ENCODE assay signal across 22 mouse cellular contexts in the genomic region with DNA sequence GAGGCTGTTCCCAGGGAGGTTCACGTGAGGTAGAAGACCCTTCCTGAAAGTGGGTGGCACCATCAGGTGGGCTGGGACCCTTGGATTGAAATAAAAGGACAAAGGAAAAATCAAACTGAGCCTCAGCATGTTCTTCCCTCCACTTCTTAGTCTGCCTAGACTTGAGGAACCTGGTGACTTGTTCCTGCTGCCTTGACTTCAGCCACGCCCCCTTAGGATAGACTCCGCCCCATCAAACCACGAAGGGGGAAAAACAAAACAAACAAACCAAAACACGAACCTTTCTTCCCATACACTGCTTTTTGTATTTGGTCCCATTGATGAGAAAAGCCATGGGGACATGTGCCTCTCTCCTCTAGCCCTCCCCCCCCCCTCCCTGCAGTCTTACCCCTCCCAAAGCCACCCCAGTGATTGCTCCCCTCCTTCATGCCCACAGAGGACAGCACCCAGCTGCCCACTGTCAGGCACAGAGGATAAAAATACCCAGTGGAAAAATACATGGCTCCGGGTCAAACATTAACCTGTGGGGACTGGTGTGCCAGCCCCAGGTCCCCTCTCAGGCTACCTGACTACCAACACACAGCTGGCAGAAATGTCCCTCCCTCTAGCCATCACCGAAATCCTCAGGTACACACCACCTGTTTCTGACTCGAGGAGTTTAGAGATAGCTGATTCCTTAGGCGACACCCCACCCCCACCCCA.
A peak's percentile ranks its signal among the peaks of the same experiment; 100 is the strongest.
DNase-seq lines count a peak whose midpoint lies in the region; ATAC-seq and TF ChIP-seq lines count a peak whose summit lies in the region.
"Had no signal": no experiment of that assay in that cellular context is flagged by ENCODE, and none has a peak within 500 bp of the region (broad histone marks: within the 10 kb centered on the region; RNA-seq: fewer than 3 reads in every experiment).

No protein-coding gene starts in this region.

- no peaks in the 10 kb centered on the region for H3K36me3 ChIP-seq in liver, embryonic 15.5 days (replicated peaks)
- no peaks in the 10 kb centered on the region for H3K36me3 ChIP-seq in kidney, adult 2 months (ENCODE audit: control insufficient read depth, insufficient read depth, low read length)
- H3K36me3 ChIP-seq: heart, embryonic 15.5 days; hindbrain, embryonic 10.5 days; limb, embryonic 15.5 days; midbrain, embryonic 12.5 days had no signal

- no peaks in the 10 kb centered on the region for H3K9me3 ChIP-seq in liver, embryonic 15.5 days (replicated peaks)
- H3K9me3 ChIP-seq: forebrain, embryonic 13.5 days; heart, embryonic 15.5 days; hindbrain, embryonic 10.5 days; limb, embryonic 15.5 days; midbrain, embryonic 12.5 days had no signal

- TF ChIP-seq POLR2A in kidney, adult 2 months (IDR thresholded peaks at IDR 0.05; ENCODE audit: low read depth, low read length) = no peak
- TF ChIP-seq POLR2A in lung, adult 2 months (IDR thresholded peaks at IDR 0.05; ENCODE audit: borderline replicate concordance, extremely low read depth, low read depth, low read length) = no peak

- no peak overlapping the region for H3K4me3 ChIP-seq in liver, embryonic 15.5 days (replicated peaks)
- no peak overlapping the region for H3K4me3 ChIP-seq in kidney, adult 2 months (ENCODE audit: insufficient read depth, low read depth, low read length)
- no peak overlapping the region for H3K4me3 ChIP-seq in lung, adult 2 months (replicated peaks; ENCODE audit: extremely low read depth, low read depth, low read length)
- H3K4me3 ChIP-seq: erythroblast, embryonic 14.5 days; forebrain, embryonic 13.5 days; heart, embryonic 15.5 days; hindbrain, embryonic 10.5 days; layer of hippocampus, adult 2 months; limb, embryonic 15.5 days; midbrain, embryonic 12.5 days had no signal

- H3K27ac ChIP-seq in liver, embryonic 15.5 days (replicated peaks) = no peak overlapping the region
- H3K27ac ChIP-seq in kidney, adult 2 months (ENCODE audit: insufficient read depth, low read depth, low read length) = peak overlapping the region; percentile 95
- H3K27ac ChIP-seq: forebrain, embryonic 13.5 days; hindbrain, postnatal 0 days; layer of hippocampus, adult 2 months; limb, embryonic 15.5 days; midbrain, embryonic 12.5 days had no signal

- TF ChIP-seq CTCF in kidney, adult 2 months (conservative IDR thresholded peaks at IDR 0.05; ENCODE audit: insufficient read depth, insufficient read length, low read depth, low read length) = no peak
- no peak for TF ChIP-seq CTCF in lung, adult 2 months (IDR thresholded peaks at IDR 0.05; ENCODE audit: insufficient read depth, low read length)

- DNase-seq in liver = no peak
- peak; percentile 93 for DNase-seq in kidney, adult 2 months
- DNase-seq in kidney, postnatal 25 days = peak; percentile 84 to 89
- DNase-seq in lung, adult 2 months = no peak
- no peak for DNase-seq in spleen, postnatal 4 days (ENCODE audit: low spot score in 2 of 2)
- DNase-seq in adrenal gland, postnatal 36 days = no peak
- DNase-seq: adrenal gland, adult 8-10 months; B cell, adult 2 months; cerebellum, adult 9-11 months; gastrocnemius, postnatal 25 days; layer of hippocampus, postnatal 36 days; thymus, adult 18-20 months; thymus, postnatal 4 days had no signal

- H3K27me3 ChIP-seq in liver, embryonic 15.5 days = 0 out of 2 replicates have a peak, but pooled peaks cover 10% of the 10 kb centered on the region
- H3K27me3 ChIP-seq in kidney, adult 2 months (replicated peaks; ENCODE audit: control insufficient read depth, insufficient read depth, low read length) = no peaks in the 10 kb centered on the region
- H3K27me3 ChIP-seq: limb, embryonic 15.5 days had no signal

- ATAC-seq in liver, embryonic 15.5 days (ENCODE audit: insufficient read depth) = no peak
- ATAC-seq: forebrain, embryonic 13.5 days; hindbrain, postnatal 0 days had no signal

- H3K4me2 ChIP-seq in liver, embryonic 15.5 days = 0 out of 2 replicates have a peak overlapping the region, but pooled peaks have one; percentile 5
- H3K4me2 ChIP-seq: forebrain, embryonic 13.5 days; heart, embryonic 15.5 days; limb, embryonic 15.5 days; midbrain, embryonic 12.5 days had no signal

- no peak overlapping the region for H3K9ac ChIP-seq in liver, embryonic 15.5 days
- H3K9ac ChIP-seq: forebrain, embryonic 13.5 days; heart, embryonic 15.5 days; limb, embryonic 15.5 days; midbrain, embryonic 12.5 days had no signal

- H3K4me1 ChIP-seq in liver, embryonic 15.5 days (replicated peaks) = peaks cover 23% of the 10 kb centered on the region
- peaks cover 44% of the 10 kb centered on the region for H3K4me1 ChIP-seq in kidney, adult 2 months (ENCODE audit: control insufficient read depth, insufficient read depth, low read length)
- peaks cover 3% of the 10 kb centered on the region; the same call in 1 of the 2 replicates for H3K4me1 ChIP-seq in lung, adult 2 months (ENCODE audit: control insufficient read depth, insufficient read depth, low read length)
- H3K4me1 ChIP-seq: forebrain, embryonic 13.5 days had no signal

- WGBS in liver, embryonic 15.5 days (ENCODE audit: insufficient replicate concordance) = 33% methylated on average over 9 of the region's 9 CpGs
- WGBS in kidney, adult 2 months = 42% methylated on average over 9 of the region's 9 CpGs
- WGBS in lung, adult 2 months = 60% methylated on average over 9 of the region's 9 CpGs

Comparison
In these comparisons a context has a peak if more than half of its experiments do, and no peak if none do; other contexts are left out.
1. DNase-seq: peak in kidney, adult 2 months (single experiment) and kidney, postnatal 25 days (2 of 2); none in liver (single experiment), lung, adult 2 months (single experiment), spleen, postnatal 4 days (0 of 2) and adrenal gland, postnatal 36 days (0 of 2).